ENCODE assay signal across 16 mouse cellular contexts in the genomic region with DNA sequence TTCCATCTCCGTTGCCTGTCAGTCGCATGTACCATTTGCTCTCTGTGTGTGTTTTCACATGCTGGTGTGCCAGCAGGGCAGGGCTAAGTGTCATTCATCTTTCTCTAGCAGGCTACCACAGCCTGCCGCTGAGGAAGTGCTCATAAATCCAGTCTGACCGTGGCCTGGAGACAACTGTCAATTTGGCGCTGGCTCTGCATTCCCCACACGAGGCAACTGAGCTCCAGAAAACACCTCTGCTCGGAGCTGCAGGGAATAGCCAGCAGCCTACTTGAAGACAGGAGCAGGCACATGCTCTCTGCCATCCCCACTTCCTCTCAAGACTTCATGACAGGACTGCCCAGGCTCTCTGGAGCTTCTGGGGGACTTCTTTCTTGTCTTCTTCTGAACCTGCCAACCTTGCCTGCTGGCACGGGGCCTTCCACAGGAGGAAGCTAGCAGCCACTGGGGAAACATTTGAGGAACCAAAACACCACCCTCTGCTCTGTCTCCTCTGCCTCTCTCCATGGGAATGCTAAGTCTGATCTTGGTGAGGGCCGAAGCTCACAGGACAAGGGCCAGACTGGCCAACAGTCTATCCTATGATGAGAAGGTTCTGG. TPM values are rescaled to one million over a fixed set of nuclear protein-coding genes. Genes with fewer than 3 reads are reported as not detected.
A peak's percentile ranks its signal among the peaks of the same experiment; 100 is the strongest.
DNase-seq lines count a peak whose midpoint lies in the region; ATAC-seq and TF ChIP-seq lines count a peak whose summit lies in the region.
"Had no signal": no experiment of that assay in that cellular context is flagged by ENCODE, and none has a peak within 500 bp of the region (broad histone marks: within the 10 kb centered on the region; RNA-seq: fewer than 3 reads in every experiment).

No protein-coding gene starts in this region.

- DNase-seq in cerebellum, adult 9-10 months: peak; percentile 72
- DNase-seq in cerebellum, adult 8-10 months: no peak
- peak; percentile 36 for DNase-seq in left cerebral cortex, postnatal 4 days
- no peak for DNase-seq in left cerebral cortex, adult 2 months (ENCODE audit: extremely low spot score in 1 of 2, low spot score in 2 of 2)
- no peak for DNase-seq in urinary bladder, postnatal 10 days (ENCODE audit: low spot score)
- DNase-seq in frontal cortex, postnatal 14 days (ENCODE audit: low spot score in 2 of 2): no peak
- DNase-seq: heart, postnatal 4 days; liver, embryonic 13.5 days; thymus, postnatal 14 days had no signal

- peaks cover 5% of the 10 kb centered on the region; the same call in 1 of the 2 replicates for H3K4me1 ChIP-seq in bone marrow, adult 2 months (ENCODE audit: control insufficient read depth, insufficient read depth, low read length)
- H3K4me1 ChIP-seq: liver, embryonic 13.5 days had no signal

- 10% methylated on average over 9 of the region's 9 CpGs for WGBS in bone marrow, adult 2 months

- no peak for TF ChIP-seq CTCF in left cerebral cortex, adult 2 months (IDR thresholded peaks at IDR 0.05)
- no peak for TF ChIP-seq CTCF in bone marrow, adult 2 months (IDR thresholded peaks at IDR 0.05; ENCODE audit: control insufficient read depth, insufficient read depth, low read length)

- TF ChIP-seq POLR2A in bone marrow, adult 2 months (IDR thresholded peaks at IDR 0.05; ENCODE audit: borderline replicate concordance, control insufficient read depth, low read depth, low read length): no peak

- no peak overlapping the region for H3K4me3 ChIP-seq in left cerebral cortex, adult 2 months
- no peak overlapping the region for H3K4me3 ChIP-seq in bone marrow, adult 2 months (replicated peaks; ENCODE audit: control insufficient read depth, low read depth, low read length)
- H3K4me3 ChIP-seq: heart, adult 2 months; liver, embryonic 13.5 days; midbrain, embryonic 15.5 days had no signal

- intact Hi-C loops in left cerebral cortex, postnatal 4 days (cut with DNase I): no loop called here
- intact Hi-C loops in left cerebral cortex, adult 2 months (cut with DNase I): no loop called here

- peak; percentile 45 for ATAC-seq in common myeloid progenitor, adult 5-6 weeks (replicated peaks; ENCODE audit: low read depth, poor library complexity, severe bottlenecking)
- ATAC-seq: activated CD4-positive, CD25-positive, alpha-beta regulatory T cell, adult 4 months; midbrain, embryonic 15.5 days had no signal

- H3K27ac ChIP-seq in left cerebral cortex, adult 2 months: no peak overlapping the region
- H3K27ac ChIP-seq in bone marrow, adult 2 months (ENCODE audit: control insufficient read depth, insufficient read depth, low read depth, low read length, poor library complexity): peak overlapping the region; percentile 80
- H3K27ac ChIP-seq: heart, adult 2 months; kidney, postnatal 0 days; liver, embryonic 13.5 days; midbrain, embryonic 15.5 days had no signal

RNA-seq across cellular contexts. Expression of a gene that starts 13.2 kb away (rescaled TPM):
- total RNA-seq in left cerebral cortex, postnatal 4 days (2021): under 1 TPM in 1 of 2 experiments, not detected in 1; 0.18 TPM
- total RNA-seq in left cerebral cortex, adult 2 months (2021): 1 to 10 TPM in 1 of 2 experiments, under 1 TPM in 1; 0.47 to 1.3 TPM
- not detected in 2 replicates for polyA plus RNA-seq in bone marrow, adult 2 months (2011; ENCODE audit: insufficient read depth, insufficient read length, low replicate concordance, missing spikeins)
- total RNA-seq in common myeloid progenitor, adult 5-6 weeks (2017): not detected in 2 replicates
- total RNA-seq: G1E; heart, postnatal 4 days had no signal
- polyA plus RNA-seq: activated CD4-positive, CD25-positive, alpha-beta regulatory T cell, adult 4 months; G1E; heart, adult 2 months; kidney, postnatal 0 days; liver, embryonic 13.5 days; midbrain, embryonic 15.5 days had no signal

RNA-seq across cellular contexts. Expression of a gene that starts 43.0 kb away (rescaled TPM):
- 100 to 1,000 TPM; 110 to 121 TPM for total RNA-seq in left cerebral cortex, postnatal 4 days (2021)
- 100 to 1,000 TPM; 375 to 384 TPM for total RNA-seq in left cerebral cortex, adult 2 months (2021)
- 39.2 and 93.9 TPM in 2 replicates for polyA plus RNA-seq in bone marrow, adult 2 months (2011; ENCODE audit: insufficient read depth, insufficient read length, low replicate concordance, missing spikeins)
- total RNA-seq in common myeloid progenitor, adult 5-6 weeks (2017): 31.6 and 39.6 TPM in 2 replicates
- polyA plus RNA-seq: G1E had no signal

Comparison
In these comparisons a context has a peak if more than half of its experiments do, and no peak if none do; other contexts are left out.
1. DNase-seq: peak in cerebellum, adult 9-10 months (single experiment) and left cerebral cortex, postnatal 4 days (single experiment); none in cerebellum, adult 8-10 months (single experiment), left cerebral cortex, adult 2 months (0 of 2), urinary bladder, postnatal 10 days (single experiment) and frontal cortex, postnatal 14 days (0 of 2).